Mouse (Mus musculus): Measurements from ENCODE around the gene Tssk1. TPM values are rescaled to one million over a fixed set of nuclear protein-coding genes. Genes with fewer than 3 reads are reported as not detected.

Tssk1 gene
- polyA plus RNA-seq, 1 experiment from 2014 or later, result 0.09 TPM

- WGBS, result 58% methylated on average over 2 of the region's 2 CpGs
- H3K27ac ChIP-seq (ENCODE audit: low read length), result no peak overlapping the region; the same call in 1 of the 2 replicates
- H3K27me3 ChIP-seq (ENCODE audit: control insufficient read depth, insufficient read depth, low read depth, low read length), result no peaks in the 10 kb centered on the region
Measured at GRCm38 (mm10) chr16:17929631-17930030, 35.6 kb downstream of the Tssk1 start.

GRCm38 (mm10) chr16:17931906-17932460 lies 38.0 kb downstream of the Tssk1 start:
- 72% methylated on average over 5 of the region's 5 CpGs for WGBS
- Histone ChIP-seq H3K9ac (ENCODE audit: low read depth, low read length) (no peak overlapping the region), H3K4me3 (ENCODE audit: low read depth, low read length) (no peak overlapping the region), H3K36me3 (ENCODE audit: control insufficient read depth, insufficient read depth, low read length) (no peaks in the 10 kb centered on the region), H3K4me2 (ENCODE audit: low read length) (no peak overlapping the region), H3K9me3 (replicated peaks; ENCODE audit: control insufficient read depth, low read length, poor library complexity, severe bottlenecking) (no peaks in the 10 kb centered on the region), H3K27ac (ENCODE audit: low read length) (no peak overlapping the region), H3K4me1 (ENCODE audit: control insufficient read depth, insufficient read depth, low read length) (peaks cover 6% of the 10 kb centered on the region), H3K27me3 (ENCODE audit: control insufficient read depth, insufficient read depth, low read depth, low read length) (no peaks in the 10 kb centered on the region)
- no peak for ATAC-seq

More at GRCm38 (mm10) chr16:17929631-17930030, 35.6 kb downstream of the Tssk1 start:
- H3K4me1 ChIP-seq (ENCODE audit: control insufficient read depth, insufficient read depth, low read length), result peaks cover 15% of the 10 kb centered on the region
- peaks cover 10% of the 10 kb centered on the region for H3K36me3 ChIP-seq (ENCODE audit: control insufficient read depth, insufficient read depth, low read length)
- no peak overlapping the region for H3K4me2 ChIP-seq (ENCODE audit: low read length)
- H3K9ac ChIP-seq (ENCODE audit: low read depth, low read length), result no peak overlapping the region
- no peaks in the 10 kb centered on the region for H3K9me3 ChIP-seq (replicated peaks; ENCODE audit: control insufficient read depth, low read length, poor library complexity, severe bottlenecking)
- ATAC-seq, result no peak
- no peak overlapping the region for H3K4me3 ChIP-seq (ENCODE audit: low read depth, low read length)

- Histone ChIP-seq H3K27me3 (ENCODE audit: control insufficient read depth, insufficient read depth, low read depth, low read length) (no peaks in the 10 kb centered on the region), H3K9ac (ENCODE audit: low read depth, low read length) (no peak overlapping the region), H3K4me2 (ENCODE audit: low read length) (no peak overlapping the region), H3K9me3 (replicated peaks; ENCODE audit: control insufficient read depth, low read length, poor library complexity, severe bottlenecking) (no peaks in the 10 kb centered on the region), H3K36me3 (ENCODE audit: control insufficient read depth, insufficient read depth, low read length) (no peaks in the 10 kb centered on the region), H3K4me3 (ENCODE audit: low read depth, low read length) (no peak overlapping the region), H3K27ac (ENCODE audit: low read length) (no peak overlapping the region), H3K4me1 (ENCODE audit: control insufficient read depth, insufficient read depth, low read length) (peaks cover 2% of the 10 kb centered on the region)
- 76% methylated on average over 9 of the region's 9 CpGs for WGBS
- ATAC-seq, result no peak
Measured at GRCm38 (mm10) chr16:17933594-17934444, 39.8 kb downstream of the Tssk1 start.

- H3K27me3 ChIP-seq (ENCODE audit: control insufficient read depth, insufficient read depth, low read depth, low read length), result no peaks in the 10 kb centered on the region
- H3K4me2 ChIP-seq (ENCODE audit: low read length), result no peak overlapping the region
- H3K9me3 ChIP-seq (replicated peaks; ENCODE audit: control insufficient read depth, low read length, poor library complexity, severe bottlenecking), result no peaks in the 10 kb centered on the region
- no peaks in the 10 kb centered on the region for H3K4me1 ChIP-seq (ENCODE audit: control insufficient read depth, insufficient read depth, low read length)
- no peaks in the 10 kb centered on the region for H3K36me3 ChIP-seq (ENCODE audit: control insufficient read depth, insufficient read depth, low read length)
- H3K27ac ChIP-seq (ENCODE audit: low read length), result no peak overlapping the region
- ATAC-seq, result no peak
- H3K9ac ChIP-seq (ENCODE audit: low read depth, low read length), result no peak overlapping the region
- 65% methylated on average over 3 of the region's 3 CpGs for WGBS
- no peak overlapping the region for H3K4me3 ChIP-seq (ENCODE audit: low read depth, low read length)
Measured at GRCm38 (mm10) chr16:17934445-17934910, 40.5 kb downstream of the Tssk1 start.

- no peak for ATAC-seq
- Histone ChIP-seq H3K27me3 (ENCODE audit: control insufficient read depth, insufficient read depth, low read depth, low read length) (no peaks in the 10 kb centered on the region), H3K27ac (ENCODE audit: low read length) (no peak overlapping the region), H3K4me2 (ENCODE audit: low read length) (no peak overlapping the region), H3K9ac (ENCODE audit: low read depth, low read length) (no peak overlapping the region), H3K9me3 (replicated peaks; ENCODE audit: control insufficient read depth, low read length, poor library complexity, severe bottlenecking) (no peaks in the 10 kb centered on the region), H3K4me3 (ENCODE audit: low read depth, low read length) (no peak overlapping the region), H3K36me3 (ENCODE audit: control insufficient read depth, insufficient read depth, low read length) (no peaks in the 10 kb centered on the region), H3K4me1 (ENCODE audit: control insufficient read depth, insufficient read depth, low read length) (no peaks in the 10 kb centered on the region)
- WGBS, result 82% methylated on average over 10 of the region's 10 CpGs
Measured at GRCm38 (mm10) chr16:17936776-17937175, 42.8 kb downstream of the Tssk1 start.

GRCm38 (mm10) chr16:17938187-17938586 lies 44.2 kb downstream of the Tssk1 start:
- WGBS, result 88% methylated on average over 7 of the region's 7 CpGs
- Histone ChIP-seq H3K27me3 (ENCODE audit: control insufficient read depth, insufficient read depth, low read depth, low read length) (no peaks in the 10 kb centered on the region), H3K4me3 (ENCODE audit: low read depth, low read length) (no peak overlapping the region), H3K27ac (ENCODE audit: low read length) (no peak overlapping the region), H3K9me3 (replicated peaks; ENCODE audit: control insufficient read depth, low read length, poor library complexity, severe bottlenecking) (no peaks in the 10 kb centered on the region), H3K9ac (ENCODE audit: low read depth, low read length) (no peak overlapping the region), H3K4me2 (ENCODE audit: low read length) (no peak overlapping the region), H3K36me3 (ENCODE audit: control insufficient read depth, insufficient read depth, low read length) (no peaks in the 10 kb centered on the region), H3K4me1 (ENCODE audit: control insufficient read depth, insufficient read depth, low read length) (no peaks in the 10 kb centered on the region)
- no peak for ATAC-seq

- 7% methylated on average over 7 of the region's 7 CpGs for WGBS
- no peak for ATAC-seq
- H3K4me1 ChIP-seq (ENCODE audit: control insufficient read depth, insufficient read depth, low read length), result no peaks in the 10 kb centered on the region
- H3K4me2 ChIP-seq (ENCODE audit: low read length), result no peak overlapping the region
- H3K9me3 ChIP-seq (replicated peaks; ENCODE audit: control insufficient read depth, low read length, poor library complexity, severe bottlenecking), result no peaks in the 10 kb centered on the region
- no peak overlapping the region for H3K9ac ChIP-seq (ENCODE audit: low read depth, low read length)
- H3K27ac ChIP-seq (ENCODE audit: low read length), result no peak overlapping the region
- no peak overlapping the region for H3K4me3 ChIP-seq (ENCODE audit: low read depth, low read length)
- no peaks in the 10 kb centered on the region for H3K27me3 ChIP-seq (ENCODE audit: control insufficient read depth, insufficient read depth, low read depth, low read length)
- H3K36me3 ChIP-seq (ENCODE audit: control insufficient read depth, insufficient read depth, low read length), result no peaks in the 10 kb centered on the region
Measured at GRCm38 (mm10) chr16:17938821-17939220, 44.8 kb downstream of the Tssk1 start.

- Histone ChIP-seq H3K4me3 (ENCODE audit: low read depth, low read length) (no peak overlapping the region), H3K9me3 (replicated peaks; ENCODE audit: control insufficient read depth, low read length, poor library complexity, severe bottlenecking) (no peaks in the 10 kb centered on the region), H3K9ac (ENCODE audit: low read depth, low read length) (no peak overlapping the region), H3K4me1 (ENCODE audit: control insufficient read depth, insufficient read depth, low read length) (no peaks in the 10 kb centered on the region), H3K36me3 (ENCODE audit: control insufficient read depth, insufficient read depth, low read length) (no peaks in the 10 kb centered on the region), H3K4me2 (ENCODE audit: low read length) (no peak overlapping the region), H3K27ac (ENCODE audit: low read length) (no peak overlapping the region), H3K27me3 (ENCODE audit: control insufficient read depth, insufficient read depth, low read depth, low read length) (no peaks in the 10 kb centered on the region)
- ATAC-seq, result no peak
- 50% methylated on average over 9 of the region's 9 CpGs for WGBS
Measured at GRCm38 (mm10) chr16:17939255-17939751, 45.3 kb downstream of the Tssk1 start.

GRCm38 (mm10) chr16:17943466-17943865 lies 49.4 kb downstream of the Tssk1 start:
- WGBS, result 66% methylated on average over 8 of the region's 8 CpGs
- ATAC-seq, result no peak
- Histone ChIP-seq H3K4me1 (ENCODE audit: control insufficient read depth, insufficient read depth, low read length) (no peaks in the 10 kb centered on the region), H3K27ac (ENCODE audit: low read length) (no peak overlapping the region), H3K4me3 (ENCODE audit: low read depth, low read length) (no peak overlapping the region), H3K9me3 (replicated peaks; ENCODE audit: control insufficient read depth, low read length, poor library complexity, severe bottlenecking) (no peaks in the 10 kb centered on the region), H3K27me3 (ENCODE audit: control insufficient read depth, insufficient read depth, low read depth, low read length) (no peaks in the 10 kb centered on the region), H3K4me2 (ENCODE audit: low read length) (no peak overlapping the region), H3K36me3 (ENCODE audit: control insufficient read depth, insufficient read depth, low read length) (no peaks in the 10 kb centered on the region), H3K9ac (ENCODE audit: low read depth, low read length) (no peak overlapping the region)
